Mouse (Mus musculus) liver, embryonic 14.5 days (tissue): ENCODE measurements around the gene Foxn1.

Experiments
- CTCF ChIP-seq: IDR thresholded peaks from 2 replicates; pipeline ENCODE4 v1.5.1; 2016; ENCODE audit warnings: antibody characterized with exemption, low read depth, control low read depth
- EP300 ChIP-seq: IDR thresholded peaks from 2 replicates; pipeline ENCODE4 v1.6.1; 2016; ENCODE audit warnings: antibody characterized with exemption, low read depth

GRCm38 (mm10) chr11:78431176-78431575, 44.8 kb upstream of the Foxn1 start:
- TF ChIP-seq CTCF (no peak), EP300 (no peak)
